Mouse (Mus musculus): ENCODE results near the gene Olfr554.
"Not testable (repeated sequence)": the region's sequence is repeated elsewhere in the genome, so short reads cannot be mapped to it uniquely, and the experiment has no call there.

Gene Olfr554

GRCm38 (mm10) chr7:102638132-102638531, at the start of gene Olfr554:
Gene Olfr554, plus strand, starts transcription at chr7:102638432.
- no peak for DNase-seq

- no peak for DNase-seq
These were observed 46.4 kb upstream of the Olfr554 start, which contains the start of gene Olfr551 for GRCm38 (mm10) chr7:102591786-102592185. Gene Olfr551, minus strand, starts transcription at chr7:102591886.

- no peak for DNase-seq
These were observed 40.7 kb upstream of the Olfr554 start, which contains the start of gene Olfr552 for GRCm38 (mm10) chr7:102597378-102598031. Gene Olfr552, plus strand, starts transcription at chr7:102597770.

DNA sequence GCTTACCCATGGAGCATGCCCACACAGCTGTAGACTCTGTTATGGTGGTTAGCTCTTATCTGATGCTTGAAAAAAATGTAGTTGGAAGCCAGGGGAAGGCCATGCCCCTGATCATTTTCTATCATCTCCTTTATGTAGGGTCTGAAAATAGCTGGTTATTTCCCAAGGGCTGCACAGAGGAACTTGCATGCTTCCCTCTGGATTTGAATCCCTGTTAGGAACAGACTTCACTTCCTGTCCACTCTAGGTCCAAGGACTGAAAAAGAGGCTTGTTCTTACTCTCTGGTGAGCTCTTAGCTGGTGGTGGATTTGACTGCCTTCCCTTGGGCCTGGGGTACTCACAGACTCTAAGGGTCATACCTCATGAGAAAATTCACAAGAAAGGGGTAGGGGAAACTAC, 20.1 kb upstream of the Olfr554 start, which contains the start of gene Olfr553:
TSS of gene Olfr553 (minus strand) at position 101 of the 400 bp plus-strand sequence.
- no peak for DNase-seq

- peak; percentile 49 to 61 for DNase-seq
These were observed 18.6 kb upstream of the Olfr554 start for GRCm38 (mm10) chr7:102619608-102620007.

DNA sequence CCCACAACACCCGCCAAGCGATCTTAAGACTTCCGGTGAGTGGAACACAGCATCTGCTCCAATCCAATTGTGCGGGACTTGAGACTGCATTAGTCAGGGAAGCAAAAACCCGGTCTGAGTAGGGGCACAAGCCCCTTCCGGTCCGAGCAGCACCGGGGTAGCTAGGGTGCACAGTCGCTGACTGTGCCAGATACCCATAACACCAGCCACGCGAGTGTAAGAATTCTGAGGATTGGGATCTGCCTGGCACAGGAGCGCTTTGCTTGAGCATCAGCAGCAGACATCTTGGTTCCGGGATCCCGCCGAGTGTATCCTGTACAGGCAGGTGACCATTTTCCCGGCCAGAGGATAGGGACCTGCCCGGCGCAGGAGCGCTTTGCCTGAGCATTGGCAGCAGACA, 17.9 kb upstream of the Olfr554 start:
- DNase-seq, result peak; percentile 4 to 14

- DNase-seq, result peak; percentile 62 to 65
These were observed 1.6 kb upstream of the Olfr554 start for GRCm38 (mm10) chr7:102636665-102637064.

- not testable (repeated sequence) for DNase-seq
These were observed 6.7 kb downstream of the Olfr554 start for GRCm38 (mm10) chr7:102644945-102645344.

GRCm38 (mm10) chr7:102658523-102658922, 20.3 kb downstream of the Olfr554 start, which contains the start of gene Olfr555:
Gene Olfr555, plus strand, starts transcription at chr7:102658823.
- DNase-seq, result no peak

GRCm38 (mm10) chr7:102664599-102664998, 26.4 kb downstream of the Olfr554 start, which contains the start of gene Olfr556:
Gene Olfr556, plus strand, starts transcription at chr7:102664899.
- DNase-seq, result no peak

DNA sequence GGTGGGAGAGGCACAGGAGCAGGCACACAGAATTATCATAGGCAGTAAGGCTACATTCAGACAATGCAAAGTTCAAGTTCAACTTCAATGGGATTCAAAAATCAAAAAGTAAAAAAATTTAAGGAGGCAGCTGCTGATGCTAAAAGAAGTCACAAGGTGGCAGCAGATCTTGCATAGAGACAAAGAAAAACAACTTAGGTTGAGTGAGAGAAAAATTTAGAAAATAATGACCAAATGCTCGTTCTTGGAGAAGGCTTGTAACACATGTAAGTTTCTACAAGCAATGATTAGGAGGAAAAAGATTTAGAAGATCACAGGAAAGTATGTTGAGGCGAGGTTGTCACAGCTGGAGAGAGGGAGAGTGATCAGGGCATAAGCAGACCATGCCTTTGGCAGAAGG, 27.1 kb downstream of the Olfr554 start:
- peak; percentile 12 to 18 for DNase-seq

- DNase-seq, result no peak
These were observed 38.0 kb downstream of the Olfr554 start for GRCm38 (mm10) chr7:102676225-102676624.

- DNase-seq, result no peak
These were observed 43.7 kb downstream of the Olfr554 start for GRCm38 (mm10) chr7:102681916-102682315.

GRCm38 (mm10) chr7:102686944-102687501, 48.8 kb downstream of the Olfr554 start, which contains the start of gene Trim68:
Gene Trim68, minus strand, starts transcription at chr7:102687327.
- DNase-seq, result peak; percentile 80 to 84

All from cerebellum, postnatal 14 days (tissue).